Comparison of ENCODE assay signal across 10 mouse cellular contexts in the genomic region with DNA sequence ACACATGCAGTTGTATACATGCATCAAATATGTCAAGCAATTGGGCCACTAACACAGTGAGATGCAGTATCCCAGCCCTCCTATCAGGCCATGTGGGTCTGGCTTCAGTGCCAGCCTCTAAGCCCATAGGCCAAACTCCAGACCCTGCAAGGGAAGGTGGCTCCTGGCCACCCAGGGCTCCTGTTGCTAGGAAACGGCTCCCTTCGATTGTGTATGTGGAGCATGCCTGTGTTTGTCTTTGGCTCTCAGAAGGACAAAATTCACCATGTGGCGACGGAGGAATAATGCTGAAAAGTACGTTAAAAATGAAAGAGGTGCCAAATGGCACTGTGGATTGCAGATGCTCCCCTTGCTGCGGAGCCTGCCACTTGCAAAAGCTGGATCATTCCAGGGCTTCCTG.
DNase-seq lines count a peak whose midpoint lies in the region; ATAC-seq and TF ChIP-seq lines count a peak whose summit lies in the region.
"Had no signal": no experiment of that assay in that cellular context is flagged by ENCODE, and none has a peak within 500 bp of the region (broad histone marks: within the 10 kb centered on the region; RNA-seq: fewer than 3 reads in every experiment).

No protein-coding gene starts in this region.

- no peaks in the 10 kb centered on the region for H3K36me3 ChIP-seq in embryonic facial prominence, embryonic 14.5 days (ENCODE audit: control insufficient read depth, insufficient read depth, low read length)
- no peaks in the 10 kb centered on the region for H3K36me3 ChIP-seq in midbrain, postnatal 0 days (ENCODE audit: insufficient read depth, low read length)
- H3K36me3 ChIP-seq: embryonic facial prominence, embryonic 12.5 days; G1E; intestine, embryonic 15.5 days had no signal

- peaks cover 10% of the 10 kb centered on the region; the same call in 1 of the 2 replicates for H3K4me1 ChIP-seq in embryonic facial prominence, embryonic 14.5 days (ENCODE audit: control insufficient read depth, insufficient read depth, low read length)
- peaks cover 8% of the 10 kb centered on the region for H3K4me1 ChIP-seq in midbrain, postnatal 0 days (ENCODE audit: insufficient read depth, low read length)

- peak; percentile 42 for DNase-seq in embryo, embryonic 10.5 days (ENCODE audit: low spot score)
- no peak for DNase-seq in embryonic facial prominence, embryonic 14.5 days (ENCODE audit: low spot score)
- peak; percentile 49 to 63 for DNase-seq in layer of hippocampus, adult 2 months (ENCODE audit: low spot score in 2 of 2)
- DNase-seq in midbrain, postnatal 0 days (ENCODE audit: low spot score), result peak; percentile 79
- no peak for DNase-seq in ovary, postnatal 10 days (ENCODE audit: low spot score)
- DNase-seq in testis, postnatal 10 days (ENCODE audit: low spot score), result no peak

- H3K27me3 ChIP-seq in embryonic facial prominence, embryonic 14.5 days (replicated peaks; ENCODE audit: control insufficient read depth, insufficient read depth, low read length), result no peaks in the 10 kb centered on the region
- H3K27me3 ChIP-seq in midbrain, postnatal 0 days (ENCODE audit: insufficient read depth, low read length), result no peaks in the 10 kb centered on the region
- H3K27me3 ChIP-seq: embryonic facial prominence, embryonic 12.5 days; intestine, embryonic 15.5 days had no signal

- no peaks in the 10 kb centered on the region for H3K9me3 ChIP-seq in embryonic facial prominence, embryonic 14.5 days (ENCODE audit: control insufficient read depth, low read length)
- no peaks in the 10 kb centered on the region for H3K9me3 ChIP-seq in midbrain, postnatal 0 days (ENCODE audit: low read length)
- H3K9me3 ChIP-seq: embryonic facial prominence, embryonic 12.5 days; intestine, embryonic 15.5 days had no signal

- TF ChIP-seq CTCF in layer of hippocampus, adult 2 months (conservative IDR thresholded peaks at IDR 0.05), result no peak
- no peak for TF ChIP-seq CTCF in midbrain, postnatal 0 days (IDR thresholded peaks at IDR 0.05)

- no peak overlapping the region for H3K9ac ChIP-seq in embryonic facial prominence, embryonic 14.5 days (ENCODE audit: low read depth, low read length)
- H3K9ac ChIP-seq in midbrain, postnatal 0 days (replicated peaks; ENCODE audit: low read length, poor library complexity, severe bottlenecking), result no peak overlapping the region
- H3K9ac ChIP-seq: embryonic facial prominence, embryonic 12.5 days; intestine, embryonic 15.5 days had no signal

- no peak overlapping the region for H3K4me2 ChIP-seq in embryonic facial prominence, embryonic 14.5 days (ENCODE audit: low read depth, low read length)
- H3K4me2 ChIP-seq in midbrain, postnatal 0 days (ENCODE audit: low read depth, low read length, poor library complexity, severe bottlenecking), result no peak overlapping the region
- H3K4me2 ChIP-seq: embryonic facial prominence, embryonic 12.5 days; intestine, embryonic 15.5 days had no signal

- no peak overlapping the region for H3K4me3 ChIP-seq in embryonic facial prominence, embryonic 14.5 days (ENCODE audit: low read depth, low read length)
- no peak overlapping the region for H3K4me3 ChIP-seq in layer of hippocampus, adult 2 months
- no peak overlapping the region for H3K4me3 ChIP-seq in midbrain, postnatal 0 days (ENCODE audit: low read depth, low read length)
- H3K4me3 ChIP-seq: embryonic facial prominence, embryonic 12.5 days; intestine, embryonic 15.5 days had no signal

- WGBS in embryonic facial prominence, embryonic 14.5 days, result 65% methylated on average over 6 of the region's 6 CpGs
- 10% methylated on average over 6 of the region's 6 CpGs for WGBS in midbrain, postnatal 0 days

- ATAC-seq in embryonic facial prominence, embryonic 14.5 days (ENCODE audit: low read depth), result peak; percentile 37; the same call in 1 of the 2 replicates
- peak; percentile 38; the same call in 1 of the 2 replicates for ATAC-seq in midbrain, postnatal 0 days (ENCODE audit: low FRiP score)
- no peak for ATAC-seq in erythroid progenitor cell, adult 5-6 weeks (replicated peaks; ENCODE audit: low FRiP score, poor library complexity, severe bottlenecking)
- ATAC-seq: intestine, embryonic 15.5 days had no signal

- H3K27ac ChIP-seq in embryonic facial prominence, embryonic 14.5 days (replicated peaks; ENCODE audit: low read depth, low read length), result no peak overlapping the region
- peak overlapping the region; percentile 32 for H3K27ac ChIP-seq in layer of hippocampus, adult 2 months
- no peak overlapping the region for H3K27ac ChIP-seq in midbrain, postnatal 0 days (ENCODE audit: low read depth, low read length)
- H3K27ac ChIP-seq: embryonic facial prominence, embryonic 12.5 days; intestine, embryonic 15.5 days had no signal

Comparison
In these comparisons a context has a peak if more than half of its experiments do, and no peak if none do; other contexts are left out.
1. DNase-seq: peak in embryo, embryonic 10.5 days (single experiment), layer of hippocampus, adult 2 months (2 of 2) and midbrain, postnatal 0 days (single experiment); none in embryonic facial prominence, embryonic 14.5 days (single experiment), ovary, postnatal 10 days (single experiment) and testis, postnatal 10 days (single experiment).